Mouse (Mus musculus) mature B cell (primary cell): ENCODE data around the gene Gjb4.

Experiments used
- in situ Hi-C: fragments of 300-500 bp; cut with MboI; formaldehyde crosslinking; loops from 2 replicates; pipeline ENCODE4 v1.14.3; 2019

Gjb4 gene

GRCm38 (mm10) chr4:127306915-127307314 lies 47.0 kb downstream of the Gjb4 start:
- in situ Hi-C loops: no loop called here

- in situ Hi-C loops: no loop called here
These were observed 50.1 kb downstream of the Gjb4 start for GRCm38 (mm10) chr4:127303796-127304195.
